20 mouse cellular contexts compared by ENCODE assay signal in genomic region chr3:151416931-151417330, GRCm38 (mm10). TPM values are rescaled to one million over a fixed set of nuclear protein-coding genes. Genes with fewer than 3 reads are reported as not detected.
DNase-seq lines count a peak whose midpoint lies in the region; ATAC-seq lines count a peak whose summit lies in the region.
"Had no signal": no experiment of that assay in that cellular context is flagged by ENCODE, and none has a peak within 500 bp of the region (broad histone marks: within the 10 kb centered on the region; RNA-seq: fewer than 3 reads in every experiment).

No protein-coding gene starts in this region.

- no peaks in the 10 kb centered on the region for H3K9me3 ChIP-seq in midbrain, embryonic 11.5 days (ENCODE audit: control insufficient read depth, low read length)
- no peaks in the 10 kb centered on the region for H3K9me3 ChIP-seq in midbrain, embryonic 15.5 days
- H3K9me3 ChIP-seq: embryonic facial prominence, embryonic 10.5 days; embryonic facial prominence, embryonic 12.5 days; forebrain, embryonic 13.5 days; forebrain, embryonic 15.5 days had no signal

- no peaks in the 10 kb centered on the region for H3K4me1 ChIP-seq in midbrain, embryonic 11.5 days (ENCODE audit: control insufficient read depth, insufficient read depth, low read length)
- H3K4me1 ChIP-seq in midbrain, embryonic 15.5 days: no peaks in the 10 kb centered on the region
- H3K4me1 ChIP-seq: embryonic facial prominence, embryonic 10.5 days; embryonic facial prominence, embryonic 12.5 days; forebrain, embryonic 13.5 days; forebrain, embryonic 15.5 days had no signal

- H3K4me3 ChIP-seq in midbrain, embryonic 11.5 days (ENCODE audit: low read depth, low read length): no peak overlapping the region
- H3K4me3 ChIP-seq in midbrain, embryonic 15.5 days: no peak overlapping the region
- H3K4me3 ChIP-seq: embryonic facial prominence, embryonic 10.5 days; embryonic facial prominence, embryonic 12.5 days; forebrain, embryonic 13.5 days; forebrain, embryonic 15.5 days had no signal

- ATAC-seq in midbrain, embryonic 11.5 days (ENCODE audit: low FRiP score): no peak
- ATAC-seq in midbrain, embryonic 15.5 days (replicated peaks): no peak
- ATAC-seq: forebrain, embryonic 13.5 days; forebrain, embryonic 15.5 days; forebrain, postnatal 0 days had no signal

- no peak overlapping the region for H3K9ac ChIP-seq in midbrain, embryonic 11.5 days (ENCODE audit: low read length)
- no peak overlapping the region for H3K9ac ChIP-seq in midbrain, embryonic 15.5 days
- H3K9ac ChIP-seq: embryonic facial prominence, embryonic 12.5 days; forebrain, embryonic 13.5 days; forebrain, embryonic 15.5 days; forebrain, postnatal 0 days had no signal

- no peak overlapping the region for H3K27ac ChIP-seq in midbrain, embryonic 11.5 days (ENCODE audit: low read depth, low read length)
- H3K27ac ChIP-seq in midbrain, embryonic 15.5 days: no peak overlapping the region
- H3K27ac ChIP-seq: embryonic facial prominence, embryonic 10.5 days; embryonic facial prominence, embryonic 12.5 days; forebrain, embryonic 13.5 days; forebrain, embryonic 15.5 days had no signal

- no peak overlapping the region for H3K4me2 ChIP-seq in midbrain, embryonic 11.5 days
- no peak overlapping the region for H3K4me2 ChIP-seq in midbrain, embryonic 15.5 days
- H3K4me2 ChIP-seq: embryonic facial prominence, embryonic 12.5 days; forebrain, embryonic 13.5 days; forebrain, embryonic 15.5 days had no signal

- no peaks in the 10 kb centered on the region for H3K27me3 ChIP-seq in midbrain, embryonic 11.5 days (ENCODE audit: control insufficient read depth, insufficient read depth, low read length)
- H3K27me3 ChIP-seq in midbrain, embryonic 15.5 days (replicated peaks): no peaks in the 10 kb centered on the region
- H3K27me3 ChIP-seq: embryonic facial prominence, embryonic 12.5 days; forebrain, embryonic 13.5 days; forebrain, embryonic 15.5 days had no signal

- no peaks in the 10 kb centered on the region for H3K36me3 ChIP-seq in midbrain, embryonic 11.5 days (ENCODE audit: control insufficient read depth, insufficient read depth, low read length)
- H3K36me3 ChIP-seq in midbrain, embryonic 15.5 days (replicated peaks): no peaks in the 10 kb centered on the region
- H3K36me3 ChIP-seq: embryonic facial prominence, embryonic 10.5 days; embryonic facial prominence, embryonic 12.5 days; forebrain, embryonic 15.5 days had no signal

- peak; percentile 89 for DNase-seq in heart, adult 11 months
- no peak for DNase-seq in heart, adult 8-10 months (ENCODE audit: low spot score)
- peak; percentile 57 for DNase-seq in midbrain, embryonic 11.5 days (ENCODE audit: low spot score, missing footprints)
- DNase-seq in frontal cortex, postnatal 25 days (ENCODE audit: low spot score in 2 of 2): no peak
- DNase-seq: adrenal gland, adult 2 months; adrenal gland, postnatal 10 days; adrenal gland, postnatal 25 days; cerebellum, adult 11-12 months; cerebellum, adult 2 months; cerebellum, adult 9-10 months; cerebellum, postnatal 10 days; cerebellum, postnatal 25 days; forebrain, postnatal 0 days had no signal

RNA-seq across cellular contexts. Expression of gene Adgrl4, which starts 20.8 kb away (rescaled TPM):
- 10 to 100 TPM; 56.5 to 77.5 (median 68.1) TPM for total RNA-seq in heart, adult 8-10 months (2022)
- polyA plus RNA-seq in midbrain, embryonic 11.5 days (2014; fragmentation: Nextera tagmentation; extraction: Ambion mirVana): 8.2 and 8.3 TPM in 2 replicates
- polyA plus RNA-seq in midbrain, embryonic 15.5 days (2015; fragmentation: Nextera tagmentation; extraction: Ambion mirVana): 14.0 and 15.0 TPM in 2 replicates
- total RNA-seq: MEL had no signal
- polyA plus RNA-seq: C2C12 had no signal

Comparison
In these comparisons a context has a peak if more than half of its experiments do, and no peak if none do; other contexts are left out.
1. DNase-seq: peak in heart, adult 11 months (single experiment) and midbrain, embryonic 11.5 days (single experiment); none in heart, adult 8-10 months (single experiment) and frontal cortex, postnatal 25 days (0 of 2).